Mouse (Mus musculus) liver, postnatal 0 days (tissue): ENCODE measurements around the gene Trim17.

Experiments
- CTCF ChIP-seq: sonication (generic); IDR thresholded peaks from 2 replicates; pipeline ENCODE4 v1.5.1; 2016; ENCODE audit warnings: antibody characterized with exemption, low read depth
- EP300 ChIP-seq: IDR thresholded peaks from 2 replicates; pipeline ENCODE4 v1.6.1; 2016; ENCODE audit warnings: antibody characterized with exemption, low read depth, mild to moderate bottlenecking

DNA sequence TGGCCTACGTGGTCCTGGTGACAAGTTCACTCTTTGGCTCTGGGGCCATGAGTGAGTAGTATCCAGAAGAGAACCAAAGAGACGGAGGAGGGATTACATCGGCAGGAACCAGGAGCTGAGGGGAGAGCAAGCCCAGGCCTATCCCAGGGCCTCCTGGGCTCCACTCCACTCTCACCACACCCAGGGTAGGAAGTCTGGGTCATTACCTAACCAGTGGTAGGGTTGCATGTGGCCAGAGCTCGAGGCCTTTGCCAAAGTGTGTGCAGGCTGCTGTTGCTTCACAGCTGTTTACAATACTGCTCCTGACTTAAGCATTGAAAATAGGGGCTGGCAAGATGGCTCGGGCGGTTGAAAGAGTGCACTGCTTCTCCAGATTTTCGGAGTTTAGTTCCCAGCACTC lies 25.2 kb downstream of the Trim17 start:
- TF ChIP-seq CTCF (no peak), EP300 (no peak)
